Mouse (Mus musculus) heart, embryonic 14.5 days (tissue): ENCODE measurements at regions not wholly inside any gene's neighbourhood (a gene's known extent, or its start where the extent isn't known, plus 50 kb on each side); places are given as distances from the start of the nearest gene placed in this dataset.
A peak's percentile ranks its signal among the peaks of the same experiment; 100 is the strongest.

Experiments used
- ATAC-seq: fragments of 200-750 bp; cut with Nextera tagmentation; 2 replicates; pipeline ENCODE4 v1.8.0; 2017; ENCODE audit warnings: low read depth, moderate TSS enrichment; ENCODE audit not compliant: insufficient number of reproducible peaks, insufficient read depth, low FRiP score
- H3K27ac ChIP-seq, 2 experiments: fragments of 200-500 bp in 1 of 2; fragments of 300-500 bp in 1 of 2; sonication (generic) in 1 of 2; replicated peaks in 1 of 2; 2 replicates each; pipeline ENCODE4 v1.5.1; 2012 to 2014; ENCODE audit warnings: low read depth in 2 of 2, low read length in 2 of 2, control low read depth in 1 of 2, mild to moderate bottlenecking in 1 of 2, mixed read lengths in 1 of 2; ENCODE audit not compliant: control insufficient read depth in 1 of 2, insufficient read depth in 1 of 2
- H3K27me3 ChIP-seq: fragments of 300-500 bp; sonication (generic); 2 replicates; pipeline ENCODE4 v1.6.1; 2014; ENCODE audit warnings: mild to moderate bottlenecking, low read length, control low read depth; ENCODE audit not compliant: control insufficient read depth, insufficient read depth
- H3K36me3 ChIP-seq: fragments of 300-500 bp; sonication (generic); 2 replicates; pipeline ENCODE4 v1.6.1; 2014; ENCODE audit warnings: mild to moderate bottlenecking, control low read depth, low read length, mixed read lengths; ENCODE audit not compliant: control insufficient read depth, insufficient read depth
- H3K4me1 ChIP-seq, 2 experiments: fragments of 200-500 bp in 1 of 2; fragments of 300-500 bp in 1 of 2; sonication (generic) in 1 of 2; 2 replicates each; pipeline ENCODE4 v1.6.1; 2012 to 2014; ENCODE audit warnings: low read length in 2 of 2, control low read depth in 1 of 2, mixed read lengths in 1 of 2; ENCODE audit not compliant: control insufficient read depth in 2 of 2, insufficient read depth in 2 of 2
- H3K4me2 ChIP-seq: fragments of 300-500 bp; sonication (generic); 2 replicates; pipeline ENCODE4 v1.6.1; 2014; ENCODE audit warnings: mild to moderate bottlenecking, low read length
- H3K4me3 ChIP-seq, 2 experiments: fragments of 200-500 bp in 1 of 2; fragments of 300-500 bp in 1 of 2; sonication (generic) in 1 of 2; 2 replicates each; pipeline ENCODE4 v1.5.1; 2012 to 2014; ENCODE audit warnings: low read length in 2 of 2, mild to moderate bottlenecking in 2 of 2, control low read depth in 1 of 2, low read depth in 1 of 2, moderate library complexity in 1 of 2; ENCODE audit not compliant: control insufficient read depth in 1 of 2, insufficient read depth in 1 of 2
- H3K9ac ChIP-seq: fragments of 300-500 bp; sonication (generic); 2 replicates; pipeline ENCODE4 v1.6.1; 2014; ENCODE audit warnings: mild to moderate bottlenecking, low read length
- H3K9me3 ChIP-seq: fragments of 300-500 bp; sonication (generic); 2 replicates; pipeline ENCODE4 v1.6.1; 2016; ENCODE audit warnings: low read length, control low read depth; ENCODE audit not compliant: control insufficient read depth
- whole genome bisulfite sequencing: fragments of 180-500 bp; shearing (Covaris S2); extraction: QIAGEN DNeasy Blood & Tissue Kit; methylation state at CpG from one replicate; pipeline ENCODE4 v1.1.7; 2014; 5-methylcytosine and 5-hydroxymethylcytosine counted together

DNA sequence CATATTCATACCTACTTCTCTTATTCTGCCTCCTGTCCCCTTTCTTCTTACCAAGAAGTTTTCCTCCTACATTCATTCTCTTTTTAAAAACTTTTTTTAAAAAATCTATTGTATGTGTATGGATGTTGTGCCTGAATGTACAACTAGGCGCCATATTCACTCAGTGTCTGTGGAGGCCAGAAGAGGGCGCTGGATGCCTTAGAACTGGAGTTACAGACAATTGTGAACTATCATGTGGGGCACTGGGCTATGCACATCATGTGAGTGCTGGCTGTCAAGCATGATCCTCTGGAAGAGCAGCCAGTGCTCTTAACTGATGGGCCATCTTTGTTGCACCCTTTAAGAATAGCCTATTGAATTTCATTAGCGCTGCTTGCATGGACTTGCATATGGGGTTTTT, 172.6 kb upstream of the Dapk1 start:
- 71% methylated on average over 3 of the region's 3 CpGs for WGBS
- H3K4me1 ChIP-seq, result peaks cover 2 to 8% of the 10 kb centered on the region in 2 experiments; a peak in 1 of 4 replicates
- no peaks in the 10 kb centered on the region for H3K9me3 ChIP-seq

GRCm38 (mm10) chr13:60431412-60431811, 170.3 kb upstream of the Dapk1 start:
- WGBS, result 89% methylated on average over 8 of the region's 8 CpGs
- no peak overlapping the region for H3K4me2 ChIP-seq
- H3K4me1 ChIP-seq, result peaks cover 5 to 8% of the 10 kb centered on the region in 2 experiments; a peak in 2 of 4 replicates

More for the DNA sequence above, 172.6 kb upstream of the Dapk1 start:
- no peak overlapping the region for H3K4me3 ChIP-seq
- no peak for ATAC-seq
- H3K36me3 ChIP-seq, result no peaks in the 10 kb centered on the region
- no peak overlapping the region for H3K4me2 ChIP-seq
- no peak overlapping the region for H3K27ac ChIP-seq
- no peak overlapping the region for H3K9ac ChIP-seq
- H3K27me3 ChIP-seq, result no peaks in the 10 kb centered on the region

GRCm38 (mm10) chr13:60434221-60435210, 167.2 kb upstream of the Dapk1 start:
- WGBS, result 68% methylated on average over 11 of the region's 11 CpGs
- Histone ChIP-seq H3K27ac (0 out of 4 replicates have a peak overlapping the region, but pooled peaks of 1 of the 2 experiments have one; percentile 33), H3K4me3 (no peak overlapping the region), H3K9ac (no peak overlapping the region), H3K4me2 (no peak overlapping the region), H3K4me1 (peaks cover 0 to 3% of the 10 kb centered on the region in 2 experiments; a peak in 2 of 4 replicates), H3K27me3 (no peaks in the 10 kb centered on the region), H3K36me3 (no peaks in the 10 kb centered on the region), H3K9me3 (no peaks in the 10 kb centered on the region)
- no peak for ATAC-seq

More at GRCm38 (mm10) chr13:60431412-60431811, 170.3 kb upstream of the Dapk1 start:
- Histone ChIP-seq H3K9me3 (no peaks in the 10 kb centered on the region), H3K27me3 (no peaks in the 10 kb centered on the region), H3K27ac (no peak overlapping the region), H3K36me3 (no peaks in the 10 kb centered on the region), H3K9ac (no peak overlapping the region), H3K4me3 (no peak overlapping the region)
- ATAC-seq, result no peak

GRCm38 (mm10) chr13:60435333-60435732, 166.4 kb upstream of the Dapk1 start:
- H3K4me2 ChIP-seq, result no peak overlapping the region
- no peaks in the 10 kb centered on the region for H3K9me3 ChIP-seq
- H3K27ac ChIP-seq, result no peak overlapping the region
- H3K4me3 ChIP-seq, result no peak overlapping the region
- H3K4me1 ChIP-seq, result peaks cover under 1 to 3% of the 10 kb centered on the region in 2 experiments; a peak in 2 of 4 replicates
- WGBS, result 20% methylated on average over 5 of the region's 5 CpGs
- H3K36me3 ChIP-seq, result no peaks in the 10 kb centered on the region
- no peak overlapping the region for H3K9ac ChIP-seq
- no peaks in the 10 kb centered on the region for H3K27me3 ChIP-seq
- no peak for ATAC-seq

DNA sequence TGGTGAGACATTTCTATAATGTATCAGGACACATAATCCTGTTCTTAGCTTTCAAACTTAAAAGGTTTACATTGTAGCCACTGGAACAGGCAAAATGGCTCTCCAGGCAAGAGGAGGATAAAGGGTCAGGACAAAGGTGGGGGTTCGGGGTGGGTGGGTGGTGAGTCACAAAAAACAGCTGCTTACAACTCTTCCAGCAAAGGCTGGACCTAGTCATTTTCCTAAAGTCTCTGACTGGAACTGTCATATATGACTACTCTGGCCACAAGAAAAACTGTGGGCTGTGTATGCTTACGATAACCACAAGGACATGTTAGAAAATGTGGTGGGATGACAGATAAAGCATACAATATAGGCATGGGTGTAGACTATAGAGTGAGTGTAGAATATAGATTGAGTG, 163.6 kb upstream of the Dapk1 start:
- Histone ChIP-seq H3K27ac (no peak overlapping the region), H3K9ac (no peak overlapping the region), H3K4me1 (peaks cover 3 to 8% of the 10 kb centered on the region in 2 experiments), H3K9me3 (no peaks in the 10 kb centered on the region), H3K27me3 (no peaks in the 10 kb centered on the region), H3K36me3 (no peaks in the 10 kb centered on the region), H3K4me2 (no peak overlapping the region), H3K4me3 (no peak overlapping the region)
- 88% methylated on average over 2 of the region's 2 CpGs for WGBS
- ATAC-seq, result no peak

DNA sequence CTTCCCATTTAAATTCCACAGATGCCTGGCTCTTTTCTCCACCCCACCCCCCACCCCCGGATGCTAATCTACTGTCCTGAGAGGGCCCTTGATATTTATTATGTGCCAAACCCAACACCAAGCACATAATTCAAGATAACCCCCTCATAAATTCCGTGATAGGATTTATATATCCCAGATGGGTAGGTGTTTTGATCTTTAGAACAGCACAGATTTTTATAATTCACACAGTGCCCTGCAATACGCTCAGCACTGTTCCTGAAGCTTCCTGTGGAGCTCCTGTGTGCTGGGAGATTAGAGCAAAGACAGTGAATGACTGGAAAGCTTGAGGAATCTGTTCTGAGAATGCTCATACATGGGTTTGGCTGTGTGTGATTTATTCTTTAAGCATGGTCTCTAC, 161.2 kb upstream of the Dapk1 start:
- no peak for ATAC-seq
- H3K27ac ChIP-seq, result no peak overlapping the region

GRCm38 (mm10) chr13:60445164-60445563, 156.6 kb upstream of the Dapk1 start:
- no peak for ATAC-seq
- Histone ChIP-seq H3K27ac (no peak overlapping the region), H3K9me3 (no peaks in the 10 kb centered on the region), H3K9ac (no peak overlapping the region), H3K4me3 (no peak overlapping the region), H3K27me3 (no peaks in the 10 kb centered on the region), H3K36me3 (no peaks in the 10 kb centered on the region), H3K4me2 (no peak overlapping the region), H3K4me1 (peaks cover 0 to 8% of the 10 kb centered on the region in 2 experiments; a peak in 2 of 4 replicates)
- WGBS, result 83% methylated on average over 5 of the region's 5 CpGs

More for the DNA sequence above, 161.2 kb upstream of the Dapk1 start:
- WGBS, result 14% methylated on average over 3 of the region's 3 CpGs
- H3K4me3 ChIP-seq, result no peak overlapping the region
- H3K9ac ChIP-seq, result no peak overlapping the region
- no peaks in the 10 kb centered on the region for H3K27me3 ChIP-seq
- no peak overlapping the region for H3K4me2 ChIP-seq
- no peaks in the 10 kb centered on the region for H3K9me3 ChIP-seq
- H3K36me3 ChIP-seq, result no peaks in the 10 kb centered on the region
- H3K4me1 ChIP-seq, result peaks cover 0 to 8% of the 10 kb centered on the region in 2 experiments; a peak in 3 of 4 replicates
